Mouse (Mus musculus): ENCODE measurements around the gene Slc30a6. TPM values are rescaled to one million over a fixed set of nuclear protein-coding genes. Genes with fewer than 3 reads are reported as not detected.

The Slc30a6 gene
- polyA plus RNA-seq, 1 experiment from 2014 or later: 27.4 TPM

DNA sequence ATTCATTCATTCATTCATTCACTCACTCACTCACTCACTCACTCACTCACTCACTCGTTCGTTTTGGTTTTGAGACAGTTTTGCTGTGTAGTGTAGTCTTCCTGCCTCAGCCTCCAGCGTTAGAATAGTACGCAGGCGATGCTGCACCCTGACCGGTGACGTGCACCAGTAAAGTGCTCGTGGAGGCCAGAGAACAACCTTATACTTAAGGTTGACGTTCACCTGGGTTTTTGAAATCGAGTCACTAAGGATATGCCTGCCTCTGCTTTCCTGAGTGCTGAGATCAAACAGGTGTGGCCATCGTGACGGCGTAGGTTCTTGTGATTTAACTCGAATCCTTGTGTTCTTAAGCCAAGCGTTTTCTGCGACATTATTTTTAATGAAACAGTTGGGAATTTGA is 553 bp upstream of the Slc30a6 start:
- peak overlapping the region; percentile 61 for H3K27ac ChIP-seq (replicated peaks)
- H3K9me3 ChIP-seq (ENCODE audit: control insufficient read depth, low read length): no peaks in the 10 kb centered on the region
- peak overlapping the region; percentile 53 for H3K4me2 ChIP-seq (replicated peaks; ENCODE audit: low read depth)
- ATAC-seq (ENCODE audit: low FRiP score, low TSS enrichment) (peak; percentile 66), DNase-seq (ENCODE audit: low spot score) (peak; percentile 43)
- no peaks in the 10 kb centered on the region for H3K36me3 ChIP-seq (ENCODE audit: control insufficient read depth, insufficient read depth, low read length)
- no peaks in the 10 kb centered on the region for H3K27me3 ChIP-seq (ENCODE audit: control insufficient read depth, insufficient read depth, low read length)
- H3K4me3 ChIP-seq (ENCODE audit: low read depth, low read length): peak overlapping the region; percentile 90
- no peaks in the 10 kb centered on the region for H3K4me1 ChIP-seq (replicated peaks; ENCODE audit: control insufficient read depth, insufficient read depth)
- TF ChIP-seq EP300 (optimal IDR thresholded peaks at IDR 0.05) (no peak), CTCF (IDR thresholded peaks at IDR 0.05; ENCODE audit: low read depth) (no peak)
- peak overlapping the region; percentile 38 for H3K9ac ChIP-seq (ENCODE audit: low read length)
- WGBS: 25% methylated on average over 16 of the region's 16 CpGs

DNA sequence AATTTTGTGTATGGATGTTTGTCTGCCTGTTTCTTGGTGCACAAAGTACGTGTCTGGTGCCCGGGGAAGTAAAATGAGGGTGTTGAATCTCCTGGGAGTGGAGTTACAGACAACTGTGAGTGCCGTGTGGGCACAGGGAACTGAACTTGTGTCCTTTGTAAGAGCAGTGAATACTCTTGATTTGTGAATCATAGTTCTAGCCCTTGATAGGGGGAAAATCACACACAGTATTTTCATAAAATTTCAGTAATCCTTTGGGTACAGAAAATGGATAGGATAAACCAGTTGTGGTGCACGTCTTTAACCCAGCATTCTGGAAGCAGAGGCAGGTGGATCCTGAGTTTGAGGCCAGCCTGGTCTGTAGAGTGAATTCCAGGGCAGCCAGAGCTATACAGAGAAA is 1.4 kb downstream of the Slc30a6 start:
- no peaks in the 10 kb centered on the region for H3K36me3 ChIP-seq (ENCODE audit: control insufficient read depth, insufficient read depth, low read length)
- peak overlapping the region; percentile 67 for H3K4me2 ChIP-seq (replicated peaks; ENCODE audit: low read depth)
- no peaks in the 10 kb centered on the region for H3K27me3 ChIP-seq (ENCODE audit: control insufficient read depth, insufficient read depth, low read length)
- no peaks in the 10 kb centered on the region for H3K9me3 ChIP-seq (ENCODE audit: control insufficient read depth, low read length)
- no peak for DNase-seq (ENCODE audit: low spot score)
- 0 out of 2 replicates have a peak overlapping the region, but pooled peaks have one; percentile 97 for H3K27ac ChIP-seq (replicated peaks)
- 0 out of 2 replicates have a peak overlapping the region, but pooled peaks have one; percentile 93 for H3K9ac ChIP-seq (ENCODE audit: low read length)
- H3K4me1 ChIP-seq (replicated peaks; ENCODE audit: control insufficient read depth, insufficient read depth): no peaks in the 10 kb centered on the region
- TF ChIP-seq EP300 (optimal IDR thresholded peaks at IDR 0.05) (no peak), CTCF (IDR thresholded peaks at IDR 0.05; ENCODE audit: low read depth) (no peak)
- no peak for ATAC-seq (ENCODE audit: low FRiP score, low TSS enrichment)
- peak overlapping the region; percentile 90; the same call in 1 of the 2 replicates for H3K4me3 ChIP-seq (ENCODE audit: low read depth, low read length)
- 53% methylated on average over 4 of the region's 4 CpGs for WGBS

DNA sequence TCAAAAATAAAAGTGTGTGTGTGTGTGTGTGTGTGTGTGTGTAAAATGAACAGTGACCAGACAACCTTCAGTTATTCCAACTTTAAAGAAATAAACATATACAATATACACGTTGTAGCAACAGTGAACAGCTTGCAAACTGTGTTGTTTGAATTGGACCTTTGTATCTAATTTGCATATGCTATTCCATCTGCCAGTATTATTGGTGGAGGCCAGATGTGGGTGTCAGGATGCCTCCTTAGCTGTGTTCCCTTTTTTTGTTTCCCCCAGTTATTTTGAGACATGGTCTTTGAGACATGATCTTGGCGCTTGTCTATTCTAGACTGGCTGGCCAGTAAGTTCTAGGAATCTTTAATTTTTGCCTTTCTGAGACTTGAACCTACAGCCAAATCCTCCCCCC is 1.8 kb downstream of the Slc30a6 start:
- H3K36me3 ChIP-seq (ENCODE audit: control insufficient read depth, insufficient read depth, low read length): no peaks in the 10 kb centered on the region
- H3K27me3 ChIP-seq (ENCODE audit: control insufficient read depth, insufficient read depth, low read length): no peaks in the 10 kb centered on the region
- no peak overlapping the region for H3K27ac ChIP-seq (replicated peaks)
- TF ChIP-seq CTCF (IDR thresholded peaks at IDR 0.05; ENCODE audit: low read depth): no peak
- TF ChIP-seq EP300 (optimal IDR thresholded peaks at IDR 0.05): no peak
- DNase-seq (ENCODE audit: low spot score) (no peak), ATAC-seq (ENCODE audit: low FRiP score, low TSS enrichment) (no peak)
- H3K4me1 ChIP-seq (replicated peaks; ENCODE audit: control insufficient read depth, insufficient read depth): no peaks in the 10 kb centered on the region
- no peak overlapping the region for H3K4me2 ChIP-seq (replicated peaks; ENCODE audit: low read depth)
- H3K9ac ChIP-seq (ENCODE audit: low read length): no peak overlapping the region
- WGBS: 82% methylated on average over 2 of the region's 2 CpGs
- no peak overlapping the region for H3K4me3 ChIP-seq (ENCODE audit: low read depth, low read length)
- no peaks in the 10 kb centered on the region for H3K9me3 ChIP-seq (ENCODE audit: control insufficient read depth, low read length)

GRCm38 (mm10) chr17:74402486-74403222 is 7.2 kb downstream of the Slc30a6 start:
- Histone ChIP-seq H3K4me2 (replicated peaks; ENCODE audit: low read depth) (no peak overlapping the region), H3K27ac (replicated peaks) (0 out of 2 replicates have a peak overlapping the region, but pooled peaks have one; percentile 13), H3K9ac (ENCODE audit: low read length) (no peak overlapping the region), H3K27me3 (ENCODE audit: control insufficient read depth, insufficient read depth, low read length) (no peaks in the 10 kb centered on the region), H3K4me3 (ENCODE audit: low read depth, low read length) (no peak overlapping the region), H3K9me3 (ENCODE audit: control insufficient read depth, low read length) (no peaks in the 10 kb centered on the region), H3K36me3 (ENCODE audit: control insufficient read depth, insufficient read depth, low read length) (peaks cover 14% of the 10 kb centered on the region), H3K4me1 (replicated peaks; ENCODE audit: control insufficient read depth, insufficient read depth) (no peaks in the 10 kb centered on the region)
- WGBS: 88% methylated on average over 12 of the region's 12 CpGs
- DNase-seq (ENCODE audit: low spot score) (peak; percentile 50), ATAC-seq (ENCODE audit: low FRiP score, low TSS enrichment) (peak; percentile 93)
- TF ChIP-seq EP300 (optimal IDR thresholded peaks at IDR 0.05) (no peak), CTCF (IDR thresholded peaks at IDR 0.05; ENCODE audit: low read depth) (no peak)

GRCm38 (mm10) chr17:74406487-74406886 is 11.1 kb downstream of the Slc30a6 start:
- Histone ChIP-seq H3K4me2 (replicated peaks; ENCODE audit: low read depth) (no peak overlapping the region), H3K9ac (ENCODE audit: low read length) (no peak overlapping the region), H3K27ac (replicated peaks) (no peak overlapping the region), H3K9me3 (ENCODE audit: control insufficient read depth, low read length) (no peaks in the 10 kb centered on the region), H3K4me1 (replicated peaks; ENCODE audit: control insufficient read depth, insufficient read depth) (no peaks in the 10 kb centered on the region), H3K27me3 (ENCODE audit: control insufficient read depth, insufficient read depth, low read length) (no peaks in the 10 kb centered on the region), H3K36me3 (ENCODE audit: control insufficient read depth, insufficient read depth, low read length) (peaks cover 14% of the 10 kb centered on the region), H3K4me3 (ENCODE audit: low read depth, low read length) (no peak overlapping the region)
- WGBS: 82% methylated on average over 8 of the region's 8 CpGs
- no peak for TF ChIP-seq CTCF (IDR thresholded peaks at IDR 0.05; ENCODE audit: low read depth)
- TF ChIP-seq EP300 (optimal IDR thresholded peaks at IDR 0.05): no peak
- DNase-seq (ENCODE audit: low spot score): no peak
- ATAC-seq (ENCODE audit: low FRiP score, low TSS enrichment): no peak

GRCm38 (mm10) chr17:74409722-74410121 is 14.3 kb downstream of the Slc30a6 start:
- Histone ChIP-seq H3K36me3 (ENCODE audit: control insufficient read depth, insufficient read depth, low read length) (peaks cover 9% of the 10 kb centered on the region; the same call in 1 of the 2 replicates), H3K9me3 (ENCODE audit: control insufficient read depth, low read length) (no peaks in the 10 kb centered on the region), H3K4me3 (ENCODE audit: low read depth, low read length) (no peak overlapping the region), H3K4me2 (replicated peaks; ENCODE audit: low read depth) (no peak overlapping the region), H3K27ac (replicated peaks) (no peak overlapping the region), H3K9ac (ENCODE audit: low read length) (no peak overlapping the region), H3K4me1 (replicated peaks; ENCODE audit: control insufficient read depth, insufficient read depth) (no peaks in the 10 kb centered on the region), H3K27me3 (ENCODE audit: control insufficient read depth, insufficient read depth, low read length) (no peaks in the 10 kb centered on the region)
- ATAC-seq (ENCODE audit: low FRiP score, low TSS enrichment): no peak
- DNase-seq (ENCODE audit: low spot score): no peak
- TF ChIP-seq EP300 (optimal IDR thresholded peaks at IDR 0.05) (no peak), CTCF (IDR thresholded peaks at IDR 0.05; ENCODE audit: low read depth) (peak; percentile 66)
- WGBS: 53% methylated on average over 4 of the region's 4 CpGs
